8 mouse cellular contexts compared by ENCODE assay signal in the genomic region with DNA sequence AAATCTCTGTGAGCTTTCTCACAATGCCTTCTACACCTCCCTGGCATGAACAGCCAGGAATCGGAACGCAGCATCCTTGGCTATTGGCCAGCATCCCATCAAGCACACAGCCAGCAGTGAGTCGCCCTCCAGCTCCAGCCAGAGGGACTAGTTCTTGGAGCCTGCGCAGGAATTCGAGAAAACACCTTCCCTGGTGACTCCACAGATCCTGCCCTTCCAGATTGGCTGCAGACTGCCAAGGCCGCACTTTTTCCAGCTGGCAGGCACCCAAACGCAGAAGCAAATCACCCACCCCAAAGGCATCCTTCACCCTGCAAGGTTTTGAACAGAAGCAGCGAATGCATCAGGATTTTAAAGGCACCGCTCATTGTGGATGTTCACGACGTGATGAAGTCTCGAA.
DNase-seq lines count a peak whose midpoint lies in the region.

No protein-coding gene starts in this region.

- DNase-seq in cerebellum, postnatal 10 days = peak; percentile 83 to 88
- no peak for DNase-seq in cerebellum, adult 9-10 months
- peak; percentile 6 for DNase-seq in kidney, postnatal 10 days
- no peak for DNase-seq in kidney, postnatal 36 days
- peak; percentile 39 for DNase-seq in testis, postnatal 10 days (ENCODE audit: low spot score)
- DNase-seq in testis, postnatal 14 days (ENCODE audit: low spot score) = no peak
- peak; percentile 59 for DNase-seq in ovary, postnatal 36 days (ENCODE audit: low spot score)
- no peak for DNase-seq in retina, embryonic 14.5 days (ENCODE audit: low spot score)

Comparison
In these comparisons a context has a peak if more than half of its experiments do, and no peak if none do; other contexts are left out.
1. DNase-seq: peak in cerebellum, postnatal 10 days (2 of 2), kidney, postnatal 10 days (single experiment), testis, postnatal 10 days (single experiment) and ovary, postnatal 36 days (single experiment); none in cerebellum, adult 9-10 months (single experiment), kidney, postnatal 36 days (0 of 2), testis, postnatal 14 days (single experiment) and retina, embryonic 14.5 days (single experiment).